Comparison of ENCODE assay signal across 21 mouse cellular contexts in genomic region chr9:67604940-67605339, GRCm38 (mm10).
"Had no signal": no experiment of that assay in that cellular context is flagged by ENCODE, and none has a peak within 500 bp of the region (broad histone marks: within the 10 kb centered on the region; RNA-seq: fewer than 3 reads in every experiment).

No protein-coding gene starts in this region.

- H3K9ac ChIP-seq: lung, embryonic 15.5 days; midbrain, embryonic 13.5 days; midbrain, embryonic 15.5 days; neural tube, embryonic 13.5 days; neural tube, embryonic 15.5 days had no signal

- H3K4me3 ChIP-seq: lung, embryonic 15.5 days; megakaryocyte, embryonic 14.5 days; midbrain, embryonic 13.5 days; midbrain, embryonic 15.5 days; myocyte; neural tube, embryonic 13.5 days; neural tube, embryonic 15.5 days had no signal

- H3K9me3 ChIP-seq: lung, embryonic 15.5 days; megakaryocyte, embryonic 14.5 days; midbrain, embryonic 13.5 days; midbrain, embryonic 15.5 days; neural tube, embryonic 13.5 days; neural tube, embryonic 15.5 days had no signal

- H3K36me3 ChIP-seq: lung, embryonic 15.5 days; midbrain, embryonic 13.5 days; midbrain, embryonic 15.5 days; neural tube, embryonic 13.5 days; neural tube, embryonic 15.5 days had no signal

- H3K27ac ChIP-seq: lung, embryonic 15.5 days; macrophage; midbrain, embryonic 13.5 days; midbrain, embryonic 15.5 days; neural tube, embryonic 13.5 days; neural tube, embryonic 15.5 days had no signal

- ATAC-seq: lung, postnatal 0 days; midbrain, embryonic 13.5 days; midbrain, embryonic 15.5 days had no signal

- DNase-seq: lung, adult 2 months; lung, postnatal 14 days; lung, postnatal 36 days; retina, postnatal 1 day; right cerebral cortex, adult 18-20 months; right cerebral cortex, postnatal 25 days; right cerebral cortex, postnatal 4 days; spleen, adult 18-20 months; thymus, adult 18-20 months; thymus, postnatal 14 days; thymus, postnatal 36 days had no signal

- H3K27me3 ChIP-seq: lung, embryonic 15.5 days; megakaryocyte, embryonic 14.5 days; midbrain, embryonic 13.5 days; midbrain, embryonic 15.5 days; neural tube, embryonic 13.5 days; neural tube, embryonic 15.5 days had no signal

- H3K4me2 ChIP-seq: lung, embryonic 15.5 days; midbrain, embryonic 11.5 days; midbrain, embryonic 13.5 days; midbrain, embryonic 15.5 days; neural tube, embryonic 13.5 days; neural tube, embryonic 15.5 days had no signal

- H3K4me1 ChIP-seq: megakaryocyte, embryonic 14.5 days; midbrain, embryonic 13.5 days; midbrain, embryonic 15.5 days had no signal
